Mouse (Mus musculus) midbrain, embryonic 11.5 days (tissue): ENCODE measurements around the gene Gm20441. TPM values are rescaled to one million over a fixed set of nuclear protein-coding genes. Genes with fewer than 3 reads are reported as not detected.
"Not testable (repeated sequence)": the region's sequence is repeated elsewhere in the genome, so short reads cannot be mapped to it uniquely, and the experiment has no call there.

Experiments
- ATAC-seq: fragments of 200-750 bp; cut with Nextera tagmentation; 2 replicates; pipeline ENCODE4 v1.8.0; 2017; ENCODE audit warnings: moderate TSS enrichment, moderate library complexity; ENCODE audit not compliant: low FRiP score
- DNase-seq: peaks from one replicate; pipeline ENCODE4 v3.0.0; 2015; ENCODE audit warnings: low spot score; ENCODE audit errors: missing footprints
- H3K27ac ChIP-seq: fragments of 300-500 bp; sonication (generic); 2 replicates; pipeline ENCODE4 v1.5.1; 2014; ENCODE audit warnings: low read depth, low read length
- H3K27me3 ChIP-seq: fragments of 300-500 bp; sonication (generic); 2 replicates; pipeline ENCODE4 v1.6.1; 2014; ENCODE audit warnings: mild to moderate bottlenecking, low read length, moderate library complexity, mixed read lengths; ENCODE audit not compliant: control insufficient read depth, insufficient read depth
- H3K36me3 ChIP-seq: fragments of 300-500 bp; sonication (generic); 2 replicates; pipeline ENCODE4 v1.6.1; 2014; ENCODE audit warnings: mild to moderate bottlenecking, low read length, moderate library complexity, mixed read lengths; ENCODE audit not compliant: control insufficient read depth, insufficient read depth
- H3K4me1 ChIP-seq: fragments of 300-500 bp; sonication (generic); 2 replicates; pipeline ENCODE4 v1.6.1; 2014; ENCODE audit warnings: low read length; ENCODE audit not compliant: control insufficient read depth, insufficient read depth
- H3K4me2 ChIP-seq: fragments of 300-500 bp; sonication (generic); 2 replicates; pipeline ENCODE4 v1.6.1; 2014; ENCODE audit warnings: mild to moderate bottlenecking, moderate library complexity
- H3K4me3 ChIP-seq: fragments of 300-500 bp; sonication (generic); 2 replicates; pipeline ENCODE4 v1.5.1; 2014; ENCODE audit warnings: low read depth, low read length
- H3K9ac ChIP-seq: fragments of 300-500 bp; sonication (generic); 2 replicates; pipeline ENCODE4 v1.6.1; 2014; ENCODE audit warnings: low read length
- H3K9me3 ChIP-seq: fragments of 300-500 bp; sonication (generic); 2 replicates; pipeline ENCODE4 v1.6.1; 2016; ENCODE audit warnings: low read length; ENCODE audit not compliant: control insufficient read depth
- WGBS: fragments of 180-500 bp; shearing (Covaris S2); extraction: QIAGEN DNeasy Blood & Tissue Kit; methylation state at CpG from one replicate; pipeline ENCODE4 v1.1.7; 2014; 5-methylcytosine and 5-hydroxymethylcytosine counted together
- polyA plus RNA-seq: library from polyadenylated mRNA; unstranded; fragments of >200 nt; fragmentation: Nextera tagmentation; extraction: Ambion mirVana; gene quantifications from 2 replicates; pipeline ENCODE4 v1.2.1, GENCODE M21; 2014

The Gm20441 gene
- polyA plus RNA-seq, 1 experiment from 2014 or later, result not detected

GRCm38 (mm10) chr10:75772795-75773664 is 7.7 kb downstream of the Gm20441 start, which contains the start of gene Ddt:
Gene Ddt, minus strand, starts transcription at chr10:75773414.
- ATAC-seq, result peak; percentile 96
- Histone ChIP-seq H3K4me3 (peak within 1 kb of the TSS; percentile 45), H3K27me3 (no peaks in the 10 kb centered on the region), H3K4me1 (peaks cover 2% of the 10 kb centered on the region; the same call in 1 of the 2 replicates), H3K4me2 (peak within 1 kb of the TSS; percentile 71), H3K36me3 (no peaks in the 10 kb centered on the region), H3K9ac (peak within 1 kb of the TSS; percentile 58), H3K27ac (no peak within 1 kb of the TSS), H3K9me3 (no peaks in the 10 kb centered on the region)
- DNase-seq, result peak; percentile 97
- WGBS, result 1% methylated on average over 47 of the region's 47 CpGs

GRCm38 (mm10) chr10:75767756-75768155 is 13.0 kb downstream of the Gm20441 start:
- H3K9ac ChIP-seq, H3K4me2 ChIP-seq, ATAC-seq, H3K36me3 ChIP-seq, H3K27me3 ChIP-seq, H3K9me3 ChIP-seq, H3K27ac ChIP-seq, H3K4me3 ChIP-seq: not testable (repeated sequence)
- H3K4me1 ChIP-seq, result peaks cover 14% of the 10 kb centered on the region
- peak; percentile 31 for DNase-seq
- WGBS, result 39% methylated on average over 5 of the region's 5 CpGs

GRCm38 (mm10) chr10:75766856-75767255 is 13.9 kb downstream of the Gm20441 start:
- H3K27me3 ChIP-seq, result no peaks in the 10 kb centered on the region
- no peak overlapping the region for H3K9ac ChIP-seq
- no peak overlapping the region for H3K4me3 ChIP-seq
- no peaks in the 10 kb centered on the region for H3K36me3 ChIP-seq
- peaks cover 12% of the 10 kb centered on the region for H3K4me1 ChIP-seq
- no peak overlapping the region for H3K27ac ChIP-seq
- ATAC-seq (no peak), DNase-seq (no peak)
- WGBS, result 91% methylated on average over 6 of the region's 6 CpGs
- no peak overlapping the region for H3K4me2 ChIP-seq
- no peaks in the 10 kb centered on the region for H3K9me3 ChIP-seq

- peak; percentile 98 for DNase-seq
- Histone ChIP-seq H3K36me3 (no peaks in the 10 kb centered on the region), H3K4me1 (peaks cover 12% of the 10 kb centered on the region), H3K27ac (peak overlapping the region; percentile 25; the same call in 1 of the 2 replicates), H3K4me3 (peak overlapping the region; percentile 72), H3K4me2 (peak overlapping the region; percentile 89), H3K27me3 (no peaks in the 10 kb centered on the region), H3K9ac (peak overlapping the region; percentile 72), H3K9me3 (no peaks in the 10 kb centered on the region; the same call in 1 of the 2 replicates)
- ATAC-seq, result peak; percentile 57
- WGBS, result 2% methylated on average over 27 of the region's 27 CpGs
These were observed 16.0 kb downstream of the Gm20441 start for GRCm38 (mm10) chr10:75764519-75765473.

- Histone ChIP-seq H3K4me1 (peaks cover 12% of the 10 kb centered on the region), H3K4me3 (peak within 1 kb of the TSS; percentile 72), H3K4me2 (peak within 1 kb of the TSS; percentile 89), H3K9ac (peak within 1 kb of the TSS; percentile 72), H3K27me3 (no peaks in the 10 kb centered on the region), H3K27ac (peak within 1 kb of the TSS; percentile 25; the same call in 1 of the 2 replicates), H3K36me3 (0 out of 2 replicates have a peak, but pooled peaks cover 2% of the 10 kb centered on the region), H3K9me3 (no peaks in the 10 kb centered on the region; the same call in 1 of the 2 replicates)
- DNase-seq (peak; percentile 100), ATAC-seq (peak; percentile 99)
- WGBS, result under 1% methylated on average over 61 of the region's 61 CpGs
These were observed 16.9 kb downstream of the Gm20441 start, which contains the start of gene Cabin1 for GRCm38 (mm10) chr10:75763682-75764518. Gene Cabin1, minus strand, starts transcription at chr10:75764341.

GRCm38 (mm10) chr10:75762413-75762812 is 18.3 kb downstream of the Gm20441 start:
- ATAC-seq (no peak), DNase-seq (peak; percentile 14)
- no peaks in the 10 kb centered on the region for H3K27me3 ChIP-seq
- H3K9me3 ChIP-seq, result no peaks in the 10 kb centered on the region; the same call in 1 of the 2 replicates
- no peak overlapping the region for H3K4me3 ChIP-seq
- 91% methylated on average over 3 of the region's 3 CpGs for WGBS
- H3K9ac ChIP-seq, result no peak overlapping the region
- peaks cover 12% of the 10 kb centered on the region for H3K4me1 ChIP-seq
- H3K27ac ChIP-seq, result no peak overlapping the region
- no peak overlapping the region for H3K4me2 ChIP-seq
- H3K36me3 ChIP-seq, result peaks cover 2% of the 10 kb centered on the region; the same call in 1 of the 2 replicates

GRCm38 (mm10) chr10:75760311-75760710 is 20.4 kb downstream of the Gm20441 start:
- no peak for ATAC-seq
- DNase-seq, result no peak
- Histone ChIP-seq H3K9me3 (no peaks in the 10 kb centered on the region; the same call in 1 of the 2 replicates), H3K4me3 (no peak overlapping the region), H3K27ac (no peak overlapping the region), H3K9ac (no peak overlapping the region), H3K4me2 (no peak overlapping the region), H3K36me3 (peaks cover 2% of the 10 kb centered on the region; the same call in 1 of the 2 replicates), H3K4me1 (peaks cover 12% of the 10 kb centered on the region), H3K27me3 (no peaks in the 10 kb centered on the region)
- 97% methylated on average over 3 of the region's 3 CpGs for WGBS

GRCm38 (mm10) chr10:75756719-75757118 is 24.0 kb downstream of the Gm20441 start:
- no peaks in the 10 kb centered on the region for H3K4me1 ChIP-seq
- H3K4me3 ChIP-seq, result no peak overlapping the region
- no peaks in the 10 kb centered on the region; the same call in 1 of the 2 replicates for H3K9me3 ChIP-seq
- ATAC-seq (no peak), DNase-seq (no peak)
- no peak overlapping the region for H3K9ac ChIP-seq
- no peak overlapping the region for H3K27ac ChIP-seq
- no peaks in the 10 kb centered on the region for H3K27me3 ChIP-seq
- peaks cover 14% of the 10 kb centered on the region; the same call in 1 of the 2 replicates for H3K36me3 ChIP-seq
- WGBS, result 96% methylated on average over 11 of the region's 11 CpGs
- H3K4me2 ChIP-seq, result no peak overlapping the region
